Mouse (Mus musculus) neural tube, embryonic 10.5 days (tissue): Measurements from ENCODE around the gene Zfp771.
A peak's percentile ranks its signal among the peaks of the same experiment; 100 is the strongest.

Experiments used
- DNase-seq: peaks from one replicate; pipeline ENCODE4 v3.0.0-alpha.2; 2017; ENCODE audit warnings: low spot score; ENCODE audit errors: extremely low spot score

Zfp771 gene

GRCm38 (mm10) chr7:127243870-127244657 is at the start of gene Zfp771:
Zfp771 (plus strand) TSS chr7:127244274.
- peak; percentile 95 for DNase-seq

DNA sequence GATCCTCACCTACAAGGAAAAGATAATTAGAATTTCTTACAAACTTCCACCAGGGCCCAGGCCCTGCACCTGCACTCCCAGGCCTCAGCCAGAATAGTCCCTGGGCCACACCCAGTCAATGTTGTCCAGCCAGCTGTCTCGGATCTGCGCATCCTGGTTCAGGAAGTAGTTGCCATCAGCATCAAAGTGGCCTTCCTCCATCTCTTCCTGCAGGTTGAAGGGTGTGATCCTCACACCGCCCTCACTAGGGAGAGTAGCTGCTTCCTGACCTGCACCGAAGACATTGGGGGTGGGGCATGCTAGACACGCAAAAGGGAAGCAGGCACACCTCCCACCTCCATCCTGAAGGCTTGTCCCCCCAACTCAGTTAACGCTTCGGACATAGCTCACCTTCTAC is 49.4 kb upstream of the Zfp771 start:
- no peak for DNase-seq

DNA sequence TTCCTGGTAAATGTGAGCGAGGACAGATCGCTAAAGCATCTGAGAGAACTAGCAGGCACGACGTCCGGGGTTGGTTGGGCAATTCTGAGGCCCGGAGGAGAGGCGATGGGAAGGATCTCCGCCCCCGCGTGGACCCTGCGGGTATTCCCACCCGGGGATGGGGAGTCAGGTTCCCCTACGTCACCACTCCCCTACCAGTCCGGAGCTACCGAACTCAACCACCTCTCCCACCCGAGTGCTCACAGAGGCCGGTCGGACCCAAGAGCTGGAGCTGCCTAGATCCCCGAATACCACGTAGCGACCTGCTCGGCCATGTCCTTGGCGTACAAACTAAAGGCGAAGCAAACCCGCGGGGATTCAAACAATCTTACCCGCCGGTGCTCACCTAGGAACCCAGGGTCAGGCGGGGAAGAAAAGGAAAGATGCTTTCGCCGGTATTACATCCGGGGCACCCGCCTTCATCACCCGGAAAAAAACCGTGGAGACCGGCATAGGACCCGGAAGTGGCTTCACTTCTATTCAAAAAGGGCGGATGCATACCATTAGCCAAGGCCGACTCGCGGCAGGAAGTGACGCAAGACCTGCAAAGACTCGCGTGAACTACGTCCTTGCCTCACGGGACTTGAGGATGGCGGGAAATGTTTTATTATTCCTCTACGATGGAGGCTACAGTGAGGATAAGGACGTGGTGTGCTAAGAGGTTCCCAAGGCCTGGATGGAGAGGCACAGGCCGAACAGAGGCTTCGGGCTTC is 48.4 kb upstream of the Zfp771 start, which contains the start of gene Cd2bp2:
Cd2bp2 (minus strand) TSS at position 507 of the 752 bp plus-strand sequence.
- DNase-seq = peak; percentile 96

DNA sequence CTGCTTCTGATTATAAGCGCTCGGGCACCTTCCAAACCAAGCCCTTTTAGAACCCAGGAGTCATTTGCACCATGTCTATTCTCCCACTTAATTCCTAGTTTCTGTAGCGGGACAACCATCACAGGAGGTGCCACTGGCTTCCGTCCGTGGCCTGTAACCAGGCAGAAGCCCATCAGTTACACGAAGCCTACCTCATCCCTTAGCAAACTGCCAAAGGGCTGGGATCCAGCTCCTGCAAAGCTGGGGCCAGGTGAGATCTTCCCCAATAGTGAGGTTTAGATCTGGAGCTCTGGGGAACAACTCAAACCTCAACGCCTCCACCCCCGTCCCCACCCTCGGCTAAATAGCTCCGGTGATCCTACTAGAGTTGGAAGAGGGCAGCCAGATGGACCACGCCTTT is 47.6 kb upstream of the Zfp771 start:
- peak; percentile 29 for DNase-seq

- DNase-seq = no peak
Measured at GRCm38 (mm10) chr7:127206606-127207005, 37.5 kb upstream of the Zfp771 start.

- peak; percentile 65 for DNase-seq
Measured at GRCm38 (mm10) chr7:127207374-127208294, 36.4 kb upstream of the Zfp771 start.

DNA sequence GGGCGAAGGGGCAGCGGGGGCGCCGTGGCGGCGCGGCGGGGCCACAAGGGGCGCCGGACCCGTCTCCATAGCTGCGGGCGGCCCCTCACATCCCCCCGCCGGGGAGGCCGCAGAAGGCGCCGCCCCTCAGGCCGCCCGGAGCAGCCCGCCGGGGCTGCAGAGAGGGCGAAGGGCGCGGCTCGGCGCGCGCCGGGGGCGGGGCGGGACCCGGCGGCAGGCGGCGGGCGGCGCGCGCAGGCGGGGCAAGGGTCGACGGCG is 35.9 kb upstream of the Zfp771 start, which contains the start of gene Tbc1d10b:
Tbc1d10b (minus strand) TSS at position 174 of the 258 bp plus-strand sequence.
- no peak for DNase-seq

DNA sequence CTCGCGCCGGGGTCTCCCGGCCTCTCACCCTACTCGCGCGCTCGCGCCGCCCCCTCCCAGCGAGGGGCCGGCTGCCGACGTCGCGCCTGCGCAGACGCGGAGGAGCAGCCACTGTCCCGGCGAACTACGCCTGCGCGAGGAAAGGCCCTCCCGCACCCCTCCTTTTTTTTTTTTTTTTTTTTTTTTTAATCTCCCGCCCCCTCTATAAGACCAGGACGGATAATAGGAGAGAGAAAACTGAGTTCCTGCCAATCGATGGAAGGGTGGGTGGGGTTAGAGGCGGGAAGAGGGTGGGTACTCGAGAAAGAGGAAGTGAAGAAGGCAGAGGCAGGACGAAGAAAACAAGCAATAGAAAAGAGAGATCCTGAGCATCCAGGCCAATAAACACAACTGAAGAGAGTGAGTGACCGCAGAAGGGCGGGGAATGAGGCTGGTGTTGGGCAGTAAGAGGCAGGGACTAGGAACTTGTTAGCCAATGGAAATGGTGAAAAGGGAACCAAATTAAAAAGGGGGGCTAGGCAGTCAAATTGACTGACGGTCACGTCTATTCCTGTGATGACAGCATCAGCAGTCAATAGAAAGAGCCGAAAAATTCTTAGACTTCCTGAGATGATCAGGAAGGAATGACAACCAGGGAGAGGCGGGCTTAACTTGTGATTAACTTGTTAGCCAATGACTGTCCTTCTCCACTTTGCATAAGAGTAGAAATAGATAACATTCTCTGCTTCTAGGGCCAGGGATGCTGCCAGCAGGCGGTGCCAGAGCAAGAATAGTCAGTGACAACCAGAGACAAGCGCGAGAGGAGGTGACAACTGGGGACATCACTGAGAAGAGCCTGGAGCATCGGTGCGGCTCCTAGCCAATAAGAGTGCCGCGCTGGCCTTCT is 35.3 kb upstream of the Zfp771 start, which contains the start of gene Mylpf:
Mylpf (plus strand) TSS at position 338 of the 886 bp plus-strand sequence.
- peak; percentile 95 for DNase-seq

GRCm38 (mm10) chr7:127209851-127210250 is 34.2 kb upstream of the Zfp771 start:
- DNase-seq = no peak

DNA sequence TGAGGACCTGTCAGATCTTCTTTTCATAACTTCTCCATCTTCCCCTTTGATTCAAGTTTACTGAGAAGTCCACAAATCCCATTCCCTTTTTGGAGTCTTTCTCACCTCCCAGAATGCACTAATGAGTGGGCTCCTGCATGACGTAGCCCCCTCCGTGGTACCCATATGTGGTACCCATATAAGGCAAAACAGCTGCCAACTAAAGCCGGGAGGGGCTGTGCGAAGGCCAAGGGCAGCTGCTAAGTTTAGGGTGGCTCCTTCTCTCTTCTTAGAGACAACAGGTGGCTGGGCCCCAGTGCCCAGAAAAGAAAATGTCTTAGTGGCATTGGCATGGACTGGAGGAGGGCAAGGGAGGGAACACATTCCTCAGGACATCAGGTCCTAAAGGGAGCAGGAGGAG is 33.8 kb upstream of the Zfp771 start:
- DNase-seq = no peak

DNA sequence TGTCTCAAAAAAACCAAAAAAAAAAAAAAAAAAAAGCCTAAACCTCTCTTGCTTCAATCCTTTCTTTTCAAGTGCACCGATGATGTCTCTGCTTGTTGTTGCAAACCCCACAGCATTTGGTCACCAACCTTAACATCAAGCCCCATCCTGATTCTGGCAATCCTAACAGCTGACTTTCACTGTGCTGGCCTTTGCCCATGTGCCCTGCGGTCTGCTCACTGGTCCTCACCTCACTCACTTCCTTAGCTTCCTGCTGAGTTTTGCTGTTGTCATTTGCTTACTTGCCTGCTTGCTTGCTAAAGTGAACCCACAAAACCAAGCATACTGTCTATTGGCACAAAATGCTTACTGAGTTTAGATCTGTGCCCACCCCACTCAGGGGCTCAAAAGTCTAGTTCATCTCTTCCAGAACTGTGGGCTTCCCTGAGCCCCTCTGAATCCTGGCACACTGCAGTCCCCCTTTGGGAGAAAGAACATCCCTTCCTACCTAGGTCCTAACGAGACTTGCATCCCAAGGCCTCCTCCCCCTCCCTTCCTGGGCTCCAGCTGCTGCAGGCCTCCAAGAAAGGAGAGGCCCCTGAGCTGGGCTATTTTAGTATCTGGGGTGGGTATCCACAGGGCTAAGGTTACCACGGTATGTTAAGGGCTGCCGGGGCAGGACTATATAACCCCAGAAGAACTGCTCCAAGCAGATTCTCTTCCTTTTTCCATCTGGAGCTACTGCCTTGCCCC is 32.9 kb upstream of the Zfp771 start:
- DNase-seq = no peak

DNA sequence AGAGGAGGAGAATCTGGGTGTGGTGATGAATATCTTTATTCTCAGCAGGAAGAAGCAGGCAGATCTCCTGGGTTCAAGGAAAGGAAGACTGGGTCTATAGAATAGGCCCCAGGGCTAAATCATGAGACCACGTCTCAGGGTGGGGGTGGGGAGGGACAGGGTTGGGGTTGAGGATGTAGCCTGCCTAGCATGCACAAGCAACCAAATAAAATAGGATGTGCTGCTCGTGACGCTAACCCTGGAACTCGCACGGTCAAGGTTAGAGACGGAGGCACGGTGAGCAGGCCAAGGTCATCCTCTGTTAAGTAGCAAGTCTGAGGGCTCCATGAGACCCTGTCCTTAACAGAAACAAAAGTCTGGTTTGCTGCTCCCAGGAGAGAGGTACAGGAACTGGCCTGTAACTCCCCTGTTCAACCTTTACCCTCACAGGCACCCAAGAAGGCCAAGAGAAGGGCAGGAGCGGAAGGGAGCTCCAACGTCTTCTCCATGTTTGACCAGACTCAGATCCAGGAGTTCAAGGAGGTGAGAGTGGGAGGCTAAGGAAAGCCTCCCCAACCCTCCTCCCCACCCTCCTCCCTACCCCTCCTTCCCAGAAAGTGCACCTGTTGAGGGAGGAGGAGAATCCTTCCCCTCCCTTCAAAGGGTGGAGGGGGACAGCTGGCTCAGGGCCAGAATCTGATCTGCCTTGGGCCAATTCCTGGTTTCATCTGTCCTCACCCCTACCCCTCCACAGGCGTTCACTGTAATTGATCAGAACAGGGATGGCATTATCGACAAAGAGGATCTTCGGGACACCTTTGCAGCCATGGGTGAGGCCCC is 31.4 kb upstream of the Zfp771 start:
- DNase-seq = no peak

GRCm38 (mm10) chr7:127213485-127213884 is 30.6 kb upstream of the Zfp771 start:
- DNase-seq = no peak

GRCm38 (mm10) chr7:127213930-127214329 is 30.1 kb upstream of the Zfp771 start:
- DNase-seq = no peak

DNA sequence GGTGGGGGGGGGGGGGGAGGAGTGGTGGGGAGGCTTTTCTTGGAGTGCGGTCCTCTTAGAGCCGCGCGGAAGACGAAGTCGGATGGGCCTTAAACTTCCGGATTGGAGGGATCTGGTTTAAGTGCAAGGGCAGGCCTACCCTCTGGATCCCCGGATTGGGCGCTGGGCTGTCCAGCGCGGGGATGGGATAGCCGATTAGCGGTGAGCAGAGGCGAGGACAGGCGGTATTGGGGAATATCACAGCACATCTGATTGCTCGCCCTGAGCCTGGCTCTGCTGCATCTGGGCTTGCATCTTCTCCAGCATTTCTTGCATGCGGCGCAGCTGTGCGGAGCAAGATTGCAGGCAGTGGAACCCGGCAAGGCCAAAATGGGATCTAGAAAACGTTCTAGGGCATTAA is 29.6 kb upstream of the Zfp771 start:
- DNase-seq = peak; percentile 27

DNA sequence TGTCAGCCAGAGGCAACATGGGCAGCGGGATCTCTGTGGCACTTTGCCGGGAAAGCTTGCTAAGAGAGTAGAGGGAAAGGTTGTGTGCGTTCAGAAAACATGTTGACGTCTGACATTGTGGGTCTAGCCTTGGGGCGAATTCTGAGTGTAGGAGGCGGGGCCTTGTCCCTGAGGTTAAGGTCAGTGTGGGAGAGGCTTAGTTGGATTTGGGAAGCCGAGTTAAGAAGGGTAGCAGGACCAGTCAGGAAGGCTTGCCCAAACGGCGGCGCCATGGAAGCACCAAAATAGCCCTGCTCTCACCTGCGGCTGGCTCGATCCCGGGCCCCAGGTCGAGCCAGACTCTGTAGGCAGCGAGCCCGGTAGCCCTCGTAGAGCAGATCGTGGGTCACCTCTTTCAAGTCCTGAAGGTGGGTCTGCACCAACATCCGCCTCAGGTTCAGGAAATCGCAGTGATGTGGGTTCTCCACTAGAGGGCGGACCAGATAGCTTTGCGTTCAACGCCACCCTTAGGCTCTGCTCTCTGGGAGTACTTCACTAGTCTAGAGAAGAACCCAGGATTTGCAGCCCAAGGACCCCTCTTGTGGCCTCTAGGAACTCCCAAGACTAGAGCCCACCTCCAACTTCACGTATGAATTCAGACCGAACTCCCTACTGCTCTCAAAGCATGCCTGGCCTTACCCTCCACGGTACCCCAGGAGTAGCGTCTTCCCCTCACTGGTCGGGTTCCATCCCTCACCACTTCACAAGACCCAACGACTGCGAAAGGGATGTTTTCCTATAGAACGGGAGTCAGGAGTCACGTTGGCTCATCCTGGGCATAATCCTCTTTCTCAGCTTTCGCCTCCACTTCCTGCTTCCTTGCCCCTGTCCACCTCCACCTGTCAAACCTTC is 28.8 kb upstream of the Zfp771 start:
- peak; percentile 68 for DNase-seq

DNA sequence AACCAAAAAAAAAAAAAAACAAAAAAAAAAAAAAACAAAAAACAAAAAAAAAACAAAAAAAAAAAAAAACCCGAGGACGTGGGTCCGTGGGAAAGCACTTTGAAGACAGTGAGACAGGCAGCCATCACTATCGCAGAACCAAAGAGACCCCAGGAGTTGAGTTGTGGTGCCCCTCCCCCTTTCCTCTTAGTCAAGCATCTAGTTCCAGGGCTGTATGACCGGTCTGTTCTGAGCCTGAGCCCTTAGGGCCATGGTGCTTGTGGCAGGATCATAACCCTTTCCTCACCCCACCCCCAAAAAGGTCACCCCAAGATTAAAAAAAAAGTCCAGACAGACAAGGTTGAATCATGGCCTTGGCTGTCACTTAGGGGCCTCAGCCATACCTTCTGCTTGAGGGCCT is 27.8 kb upstream of the Zfp771 start:
- no peak for DNase-seq

DNA sequence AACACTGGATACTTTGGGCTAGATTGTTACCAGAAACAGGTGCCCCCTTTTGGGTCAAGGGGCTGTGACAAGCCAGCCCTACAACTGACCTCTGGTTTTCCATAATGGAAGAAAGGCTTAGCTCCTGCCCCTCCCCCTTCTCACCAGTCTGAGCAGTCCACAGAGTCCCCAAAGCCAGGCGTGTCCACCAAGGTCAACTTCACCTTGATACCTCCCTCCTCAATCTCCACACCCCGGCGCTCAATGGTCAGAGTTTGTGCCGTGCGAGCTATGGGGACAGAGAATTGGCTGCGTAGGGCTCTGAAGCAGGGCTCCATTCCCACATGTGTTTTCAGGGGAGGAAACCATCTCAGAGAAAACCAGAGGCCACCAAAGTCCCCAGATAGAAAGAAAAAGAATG is 26.6 kb upstream of the Zfp771 start:
- DNase-seq = no peak
